Mouse (Mus musculus) lung, postnatal 0 days (tissue): ENCODE measurements around the gene Mtrex.

Experiments used
- CTCF ChIP-seq: IDR thresholded peaks from 2 replicates; pipeline ENCODE4 v1.5.1; 2016; ENCODE audit warnings: antibody characterized with exemption, mild to moderate bottlenecking
- EP300 ChIP-seq: IDR thresholded peaks from 2 replicates; pipeline ENCODE4 v1.6.1; 2016; ENCODE audit warnings: antibody characterized with exemption, mild to moderate bottlenecking, control low read depth

- TF ChIP-seq CTCF: no peak
- no peak for TF ChIP-seq EP300
Observed at GRCm38 (mm10) chr13:112928038-112928668, 955 bp upstream of the Mtrex start.
